Mouse (Mus musculus) MEL (cell line): Measurements from ENCODE around the gene Naa38.

Source experiments
- CTCF ChIP-seq, 3 experiments: IDR thresholded peaks in 2 of 3; conservative IDR thresholded peaks in 1 of 3; 2 replicates each; pipeline ENCODE4 v1.5.1; 2011 to 2012; ENCODE audit warnings: low read length in 3 of 3, low read depth in 2 of 3, mild to moderate bottlenecking in 2 of 3, improper control_type of control experiment in 1 of 3, inconsistent platforms in 1 of 3, mixed read lengths in 1 of 3, moderate library complexity in 1 of 3; ENCODE audit not compliant: control insufficient read depth in 1 of 3, insufficient read depth in 1 of 3, poor library complexity in 1 of 3, severe bottlenecking in 1 of 3
- POLR2A ChIP-seq, 2 experiments: IDR thresholded peaks; 2 replicates each; pipeline ENCODE4 v1.6.1; 2011 to 2012; ENCODE audit warnings: low read length in 2 of 2, mild to moderate bottlenecking in 2 of 2, control low read depth in 1 of 2, improper control_type of control experiment in 1 of 2, low read depth in 1 of 2, moderate library complexity in 1 of 2; ENCODE audit not compliant: control insufficient read depth in 1 of 2, insufficient read depth in 1 of 2, poor library complexity in 1 of 2

DNA sequence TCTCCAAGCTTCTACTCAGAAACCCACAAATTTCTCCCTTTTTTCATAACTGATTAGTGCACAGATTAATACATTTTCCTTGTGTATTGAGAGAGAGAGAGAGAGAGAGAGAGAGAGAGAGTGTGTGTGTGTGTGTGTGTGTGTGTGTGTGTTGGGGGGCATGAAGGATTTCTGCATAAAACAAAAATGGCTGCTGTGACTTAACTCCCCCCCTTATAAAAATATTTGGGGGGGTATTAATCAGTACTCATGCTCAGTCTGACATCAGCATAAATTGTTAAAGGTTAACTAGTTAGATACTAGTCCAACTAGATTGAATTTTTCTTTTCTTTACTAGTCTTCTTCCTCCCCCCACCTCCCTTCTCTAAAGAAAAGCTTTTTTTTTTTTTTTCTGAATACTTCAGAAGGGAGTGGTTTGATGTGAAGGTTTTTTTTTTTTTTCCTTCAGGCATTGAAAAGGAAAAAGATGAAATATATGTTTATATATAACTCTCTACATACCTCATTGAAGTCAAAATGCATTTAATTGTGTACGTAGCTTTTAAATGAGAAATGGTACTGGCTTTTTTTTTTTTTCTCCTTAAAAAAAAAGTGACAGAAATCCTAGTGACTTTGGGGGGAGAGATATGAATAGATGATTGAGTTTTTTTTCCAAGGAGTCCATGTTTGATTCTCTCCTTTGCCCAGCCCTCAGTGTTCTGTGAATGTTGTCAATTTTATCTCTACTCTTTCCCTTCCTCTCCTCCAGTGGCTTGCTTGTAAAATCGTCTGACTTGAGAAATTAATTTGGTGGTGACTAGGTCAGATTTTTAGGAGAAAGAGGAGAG, 25.1 kb upstream of the Naa38 start:
- no peak for TF ChIP-seq CTCF (IDR thresholded peaks at IDR 0.05 in 2 of 3, conservative IDR thresholded peaks at IDR 0.05 in 1 of 3; ENCODE audit: control insufficient read depth in 1 of 3, insufficient read depth in 1 of 3, low read depth in 2 of 3, low read length in 3 of 3, poor library complexity in 1 of 3, severe bottlenecking in 1 of 3)
- TF ChIP-seq POLR2A (IDR thresholded peaks at IDR 0.05; ENCODE audit: control insufficient read depth in 1 of 2, insufficient read depth in 1 of 2, low read depth in 1 of 2, low read length in 2 of 2, poor library complexity in 1 of 2) = no peak
